Mouse (Mus musculus) ES-E14 (cell line): Measurements from ENCODE around the gene Sel1l. TPM values are rescaled to one million over a fixed set of nuclear protein-coding genes. Genes with fewer than 3 reads are reported as not detected.

Experiments
- DNase-seq: peaks from one replicate; pipeline ENCODE4 v3.0.0-alpha.2; 2013; ENCODE audit warnings: low read depth, low spot score
- H3K27ac ChIP-seq: 2 replicates; pipeline ENCODE4 v1.5.1; 2012; ENCODE audit warnings: low read depth, mild to moderate bottlenecking, low read length, moderate library complexity, mixed read lengths; ENCODE audit not compliant: poor library complexity, insufficient read depth, severe bottlenecking
- H3K36me3 ChIP-seq: 2 replicates; pipeline ENCODE4 v1.6.1; 2012; ENCODE audit warnings: mild to moderate bottlenecking, low read length, moderate library complexity, mixed read lengths; ENCODE audit not compliant: control insufficient read depth, poor library complexity, insufficient read depth, severe bottlenecking
- H3K4me1 ChIP-seq, 2 experiments: fragments of 150-350 bp in 1 of 2; sonication (generic) in 1 of 2; 2 replicates each; pipeline ENCODE4 v1.6.1; 2012; ENCODE audit warnings: low read length in 2 of 2, mild to moderate bottlenecking in 1 of 2, mixed read lengths in 1 of 2; ENCODE audit not compliant: control insufficient read depth in 2 of 2, insufficient read depth in 2 of 2, poor library complexity in 1 of 2
- H3K4me3 ChIP-seq, 2 experiments: fragments of 150-350 bp in 1 of 2; sonication (generic) in 1 of 2; 2 replicates each; pipeline ENCODE4 v1.5.1; 2012; ENCODE audit warnings: low read length in 2 of 2, low read depth in 1 of 2, mild to moderate bottlenecking in 1 of 2, mixed read lengths in 1 of 2; ENCODE audit not compliant: insufficient read depth in 1 of 2, poor library complexity in 1 of 2, severe bottlenecking in 1 of 2
- H3K9ac ChIP-seq: 2 replicates; pipeline ENCODE4 v1.6.1; 2012; ENCODE audit warnings: low read depth, mild to moderate bottlenecking, low read length, mixed read lengths; ENCODE audit not compliant: poor library complexity, insufficient read depth, severe bottlenecking
- H3K9me3 ChIP-seq: fragments of 150-350 bp; sonication (generic); 2 replicates; pipeline ENCODE4 v1.6.1; 2012; ENCODE audit warnings: low read depth, mild to moderate bottlenecking, low read length; ENCODE audit not compliant: control insufficient read depth, insufficient read depth
- CHD2 ChIP-seq: IDR thresholded peaks from 2 replicates; pipeline ENCODE4 v1.6.1; 2014; ENCODE audit warnings: mild to moderate bottlenecking, low read depth, low read length, inconsistent platforms
- HCFC1 ChIP-seq: IDR thresholded peaks from 2 replicates; pipeline ENCODE4 v1.6.1; 2012; ENCODE audit warnings: low read length, inconsistent platforms, borderline replicate concordance; ENCODE audit not compliant: insufficient read depth
- MAFK ChIP-seq: IDR thresholded peaks from 2 replicates; pipeline ENCODE4 v1.6.1; 2014; ENCODE audit warnings: mild to moderate bottlenecking, low read depth, low read length, inconsistent platforms; ENCODE audit not compliant: insufficient read depth
- ZC3H11A ChIP-seq: IDR thresholded peaks from 2 replicates; pipeline ENCODE4 v1.6.1; 2012; ENCODE audit warnings: low read depth, mild to moderate bottlenecking, inconsistent platforms, low read length, borderline replicate concordance
- ZNF384 ChIP-seq: IDR thresholded peaks from 2 replicates; pipeline ENCODE4 v1.6.1; 2012; ENCODE audit warnings: low read depth, low read length, inconsistent platforms
- in situ Hi-C, 2 experiments: fragments of 600-800 bp; cut with MboI; formaldehyde crosslinking; loops; one replicate each; pipeline ENCODE4 v1.15.1; 2025; ENCODE audit warnings: low sequenced_read_pairs in 2 of 2, inconsistent platforms in 1 of 2; ENCODE audit not compliant: unreplicated experiment in 2 of 2
- total RNA-seq: library from RNA; depleted of rRNA; stranded (reverse); fragments of 300-350 nt; gene quantifications from 2 replicates; pipeline ENCODE4 v1.2.3, GENCODE M21; 2012; rRNA removed

Gene Sel1l
- total RNA-seq, result 64.6 and 91.3 TPM in 2 replicates

GRCm38 (mm10) chr12:91849045-91849467, at the start of gene Sel1l:
Sel1l (minus strand) TSS chr12:91849157.
- H3K4me3 ChIP-seq, result peak within 1 kb of the TSS; percentile 87 to 89
- in situ Hi-C loops, result no loop called here
- no peaks in the 10 kb centered on the region for H3K9me3 ChIP-seq
- H3K27ac ChIP-seq, result no peak within 1 kb of the TSS
- H3K36me3 ChIP-seq, result no peaks in the 10 kb centered on the region
- 0 out of 4 replicates have a peak, but pooled peaks cover 0 to under 1% of the 10 kb centered on the region in 2 experiments for H3K4me1 ChIP-seq
- no peak for TF ChIP-seq ZNF384
- peak; percentile 93 for TF ChIP-seq HCFC1
- peak; percentile 5; the same call in 1 of the 2 replicates for TF ChIP-seq MAFK
- TF ChIP-seq CHD2, result peak; percentile 88
- DNase-seq, result peak; percentile 98
- peak within 1 kb of the TSS; percentile 92 for H3K9ac ChIP-seq

GRCm38 (mm10) chr12:91892622-91893560, 43.9 kb upstream of the Sel1l start:
- TF ChIP-seq ZNF384 (no peak), HCFC1 (no peak), ZC3H11A (no peak), CHD2 (no peak), MAFK (no peak)
- Histone ChIP-seq H3K4me1 (no peaks in the 10 kb centered on the region), H3K4me3 (no peak overlapping the region), H3K9me3 (no peaks in the 10 kb centered on the region), H3K9ac (no peak overlapping the region), H3K27ac (no peak overlapping the region), H3K36me3 (no peaks in the 10 kb centered on the region)
- no peak for DNase-seq
- in situ Hi-C loops, result no loop called here

- in situ Hi-C loops, result no loop called here
- no peak overlapping the region; the same call in 1 of the 2 replicates for H3K27ac ChIP-seq
Observed at GRCm38 (mm10) chr12:91880431-91880830, 31.5 kb upstream of the Sel1l start.

GRCm38 (mm10) chr12:91878912-91879250, 29.9 kb upstream of the Sel1l start:
- Histone ChIP-seq H3K9me3 (no peaks in the 10 kb centered on the region), H3K27ac (no peak overlapping the region), H3K9ac (no peak overlapping the region), H3K36me3 (no peaks in the 10 kb centered on the region), H3K4me3 (no peak overlapping the region), H3K4me1 (no peaks in the 10 kb centered on the region)
- no peak for TF ChIP-seq ZC3H11A
- TF ChIP-seq MAFK, result no peak
- no peak for TF ChIP-seq ZNF384
- in situ Hi-C loops, result no loop called here
- DNase-seq, result no peak

More at GRCm38 (mm10) chr12:91880431-91880830, 31.5 kb upstream of the Sel1l start:
- DNase-seq, result peak; percentile 15
- TF ChIP-seq MAFK (no peak), ZC3H11A (no peak), CHD2 (no peak), HCFC1 (no peak), ZNF384 (no peak)
- Histone ChIP-seq H3K4me1 (no peaks in the 10 kb centered on the region), H3K36me3 (no peaks in the 10 kb centered on the region), H3K9ac (no peak overlapping the region), H3K9me3 (no peaks in the 10 kb centered on the region), H3K4me3 (no peak overlapping the region)
